Mouse (Mus musculus): Measurements from ENCODE around the gene Ctnnb1.

DNA sequence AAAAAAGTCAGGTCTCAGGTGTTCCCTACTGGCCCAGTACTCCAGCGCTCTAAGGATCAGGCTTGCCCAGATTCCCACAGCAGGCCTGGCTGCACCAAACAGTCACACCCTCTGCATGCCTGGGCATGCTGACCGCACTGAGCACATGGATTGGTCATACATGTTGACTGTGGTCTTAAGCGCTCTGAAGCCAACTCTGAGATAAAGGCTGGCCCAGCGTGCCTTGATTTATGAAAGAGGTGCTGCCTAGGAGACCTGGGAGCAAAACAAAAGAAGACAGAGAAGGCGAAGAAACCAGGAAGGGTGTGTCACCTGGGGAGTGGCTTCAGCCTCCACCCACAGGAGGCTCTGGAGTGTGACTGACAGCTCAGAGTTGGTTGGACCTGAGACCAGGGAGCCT lies 9.9 kb upstream of the Ctnnb1 start:
- no peak for TF ChIP-seq CTCF (IDR thresholded peaks at IDR 0.05; ENCODE audit: borderline replicate concordance, extremely low read depth, insufficient read depth, insufficient read length)
- TF ChIP-seq POLR2A (IDR thresholded peaks at IDR 0.05; ENCODE audit: borderline replicate concordance, extremely low read depth, insufficient read depth, insufficient read length, poor library complexity, severe bottlenecking): no peak
